Mouse (Mus musculus) T-helper 17 cell (primary cell): ENCODE measurements at regions not wholly inside any gene's neighbourhood (a gene's known extent, or its start where the extent isn't known, plus 50 kb on each side); places are given as distances from the start of the nearest gene placed in this dataset.

Experiments
- in situ Hi-C, 2 experiments: fragments of 300-600 bp; cut with MboI, MseI; formaldehyde crosslinking; loops; 1 replicate in 1 of 2; 2 replicates in 1 of 2; pipeline ENCODE4 v1.15.1; 2025; ENCODE audit warnings: high pct_unique_total_duplicates in 2 of 2

- in situ Hi-C loops, result loop anchor here (10.0 to 25.0 kb wide), 2 partner anchors 571 to 573 kb away; partner anchors contain the start of gene Thbs1 (in 2 of the 2)
Measured at GRCm38 (mm10) chr2:117541471-117541870, 198.7 kb upstream of the Rasgrp1 start.

- in situ Hi-C loops, result loop anchor here (10.0 to 25.0 kb wide), 2 partner anchors 570 to 573 kb away; partner anchors contain the start of gene Thbs1 (in 2 of the 2)
Measured at GRCm38 (mm10) chr2:117542298-117542697, 199.5 kb upstream of the Rasgrp1 start.

GRCm38 (mm10) chr2:117543301-117543782, 200.5 kb upstream of the Rasgrp1 start:
- in situ Hi-C loops, result loop anchor here (10.0 to 25.0 kb wide), 2 partner anchors 569 to 571 kb away; partner anchors contain the start of gene Thbs1 (in 2 of the 2)

GRCm38 (mm10) chr2:117548273-117548672, 205.5 kb upstream of the Rasgrp1 start:
- in situ Hi-C loops, result loop anchor here (10.0 to 25.0 kb wide), 2 partner anchors 564 to 567 kb away; partner anchors contain the start of gene Thbs1 (in 2 of the 2)

GRCm38 (mm10) chr2:117556301-117556700, 213.5 kb upstream of the Rasgrp1 start:
- in situ Hi-C loops, result no loop called here

GRCm38 (mm10) chr2:117570987-117571386, 228.2 kb upstream of the Rasgrp1 start:
- in situ Hi-C loops, result no loop called here

GRCm38 (mm10) chr2:117587381-117587780, 244.6 kb upstream of the Rasgrp1 start:
- in situ Hi-C loops, result no loop called here

- in situ Hi-C loops, result no loop called here
Measured at GRCm38 (mm10) chr2:117595028-117595427, 252.2 kb upstream of the Rasgrp1 start.

- in situ Hi-C loops, result no loop called here
Measured at GRCm38 (mm10) chr2:117597573-117597972, 254.8 kb upstream of the Rasgrp1 start.

GRCm38 (mm10) chr2:117614772-117615171, 272.0 kb upstream of the Rasgrp1 start:
- in situ Hi-C loops, result no loop called here

GRCm38 (mm10) chr2:117618063-117618462, 275.3 kb upstream of the Rasgrp1 start:
- in situ Hi-C loops, result no loop called here

GRCm38 (mm10) chr2:117623955-117624354, 281.2 kb upstream of the Rasgrp1 start:
- in situ Hi-C loops, result no loop called here

GRCm38 (mm10) chr2:117634906-117635305, 292.1 kb upstream of the Rasgrp1 start:
- in situ Hi-C loops, result loop anchor here in 1 of 2 experiments (10.0 kb wide), 1 partner anchor 370 kb away; no protein-coding TSS in a partner anchor

GRCm38 (mm10) chr2:117637397-117637796, 294.6 kb upstream of the Rasgrp1 start:
- in situ Hi-C loops, result loop anchor here in 1 of 2 experiments (10.0 kb wide), 1 partner anchor 373 kb away; no protein-coding TSS in a partner anchor

- in situ Hi-C loops, result loop anchor here in 1 of 2 experiments (25.0 kb wide), 1 partner anchor 590 kb away; no protein-coding TSS in a partner anchor
Measured at GRCm38 (mm10) chr2:117652101-117652500, 309.3 kb upstream of the Rasgrp1 start.

- in situ Hi-C loops, result loop anchor here in 1 of 2 experiments (25.0 kb wide), 1 partner anchor 590 kb away; no protein-coding TSS in a partner anchor
Measured at GRCm38 (mm10) chr2:117652647-117653046, 309.8 kb upstream of the Rasgrp1 start.

- in situ Hi-C loops, result loop anchor here in 1 of 2 experiments (25.0 kb wide), 1 partner anchor 594 kb away; no protein-coding TSS in a partner anchor
Measured at GRCm38 (mm10) chr2:117656546-117657175, 313.9 kb upstream of the Rasgrp1 start.

- in situ Hi-C loops, result loop anchor here in 1 of 2 experiments (25.0 kb wide), 1 partner anchor 598 kb away; no protein-coding TSS in a partner anchor
Measured at GRCm38 (mm10) chr2:117660217-117660924, 317.6 kb upstream of the Rasgrp1 start.

GRCm38 (mm10) chr2:117662653-117663052, 319.9 kb upstream of the Rasgrp1 start:
- in situ Hi-C loops, result loop anchor here in 1 of 2 experiments (25.0 kb wide), 1 partner anchor 600 kb away; no protein-coding TSS in a partner anchor

- in situ Hi-C loops, result loop anchor here in 1 of 2 experiments (25.0 kb wide), 1 partner anchor 604 kb away; no protein-coding TSS in a partner anchor
Measured at GRCm38 (mm10) chr2:117666528-117666927, 323.7 kb upstream of the Rasgrp1 start.

- in situ Hi-C loops, result loop anchor here in 1 of 2 experiments (25.0 kb wide), 1 partner anchor 606 kb away; no protein-coding TSS in a partner anchor
Measured at GRCm38 (mm10) chr2:117668137-117668536, 325.3 kb upstream of the Rasgrp1 start.
